Mouse (Mus musculus) spleen, postnatal 10 days (tissue): ENCODE results near the gene Fam110a.

Experiments used
- DNase-seq, 2 experiments: peaks; one replicate each; pipeline ENCODE4 v3.0.0; 2021 to 2022; ENCODE audit warnings: low spot score in 2 of 2

Fam110a gene

GRCm38 (mm10) chr2:151979470-151980354, at the start of gene Fam110a:
Gene Fam110a (minus strand): TSS chr2:151980219.
- peak; percentile 72 to 90 for DNase-seq

DNA sequence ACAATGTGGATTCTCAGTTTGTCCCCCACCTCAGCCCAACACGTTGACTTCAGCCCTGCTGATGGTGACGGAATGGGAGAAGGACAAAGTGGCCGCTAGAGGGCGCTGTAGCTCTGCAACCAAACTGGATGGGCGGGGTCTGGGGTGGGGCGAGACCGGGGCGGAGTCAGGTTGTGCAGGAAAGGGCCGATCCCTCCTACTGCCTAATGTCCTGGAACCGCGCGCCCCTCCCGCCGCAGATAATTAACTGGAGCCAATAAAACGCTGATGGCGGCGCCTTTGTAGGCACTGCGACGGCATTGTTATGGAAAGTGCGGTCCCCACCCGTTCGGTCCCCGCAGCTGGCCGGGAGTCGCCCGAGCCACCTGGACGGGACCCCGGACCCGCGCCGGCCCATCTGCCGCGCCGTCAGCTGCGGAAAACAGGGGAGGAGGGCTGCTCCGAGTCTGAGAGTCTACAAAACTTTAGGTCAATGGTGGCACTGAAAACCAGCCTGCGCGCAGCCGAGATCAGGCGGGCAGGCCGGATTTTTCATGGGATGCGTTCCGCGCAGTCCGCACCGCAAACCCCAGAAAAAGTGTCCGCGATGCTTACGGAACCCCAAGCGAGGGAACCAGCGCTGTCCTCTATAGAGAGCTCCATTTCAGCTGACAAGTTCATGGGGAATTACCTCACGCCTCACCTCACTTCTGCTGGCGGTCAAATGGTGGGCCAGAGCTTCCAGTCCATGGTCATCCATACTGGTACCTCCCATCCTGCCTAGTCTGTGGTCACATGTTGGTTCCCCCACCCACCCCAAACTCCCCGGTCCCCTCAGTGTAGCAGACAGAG, 49.4 kb upstream of the Fam110a start:
- peak; percentile 70 to 90 for DNase-seq

GRCm38 (mm10) chr2:152024883-152025422, 44.9 kb upstream of the Fam110a start:
- DNase-seq, result no peak

DNA sequence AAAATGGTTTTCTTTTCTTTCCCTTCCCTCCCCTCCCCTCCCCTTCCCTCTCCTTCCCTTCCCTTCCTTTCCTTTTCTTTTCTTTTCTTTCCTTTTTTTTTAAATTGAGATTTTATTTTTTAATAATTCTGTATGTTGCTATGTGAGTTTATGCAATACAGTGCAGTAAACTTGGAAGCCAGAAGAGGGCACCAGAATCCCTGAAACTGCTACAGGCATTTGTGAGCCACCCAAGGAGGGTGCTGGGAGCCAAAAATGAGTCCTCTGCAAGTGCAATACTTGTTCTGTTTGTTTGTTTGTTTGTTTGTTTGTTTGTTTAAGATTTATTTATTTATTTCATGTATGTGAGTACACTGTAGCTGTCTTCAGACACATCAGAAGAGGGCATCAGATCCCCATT, 42.0 kb upstream of the Fam110a start:
- DNase-seq, result no peak

DNA sequence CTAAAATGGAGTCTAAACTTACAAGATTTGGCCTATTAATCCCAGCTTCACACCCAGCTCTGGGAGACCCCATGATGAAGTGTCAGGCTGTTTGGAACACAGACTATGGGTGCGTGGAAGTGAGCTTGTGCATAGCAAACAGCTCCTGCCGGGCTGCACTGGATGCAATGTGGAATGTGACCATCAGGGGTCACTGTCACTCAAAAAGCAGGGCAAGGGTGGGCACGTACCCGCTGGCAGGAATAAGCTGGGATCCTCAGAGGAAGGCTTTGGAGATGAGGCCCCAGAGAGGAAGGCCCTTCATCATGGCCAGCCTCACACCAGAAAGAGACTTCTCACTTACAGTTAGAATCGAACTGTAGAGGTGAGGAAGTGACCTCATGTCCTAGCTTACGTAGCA, 40.2 kb upstream of the Fam110a start:
- peak in 1 of 2 experiments; percentile 59 for DNase-seq

GRCm38 (mm10) chr2:152016666-152017065, 36.6 kb upstream of the Fam110a start:
- DNase-seq, result no peak

- no peak for DNase-seq
These were observed 36.0 kb upstream of the Fam110a start for GRCm38 (mm10) chr2:152015997-152016396.

GRCm38 (mm10) chr2:152012701-152013100, 32.7 kb upstream of the Fam110a start:
- DNase-seq, result no peak

DNA sequence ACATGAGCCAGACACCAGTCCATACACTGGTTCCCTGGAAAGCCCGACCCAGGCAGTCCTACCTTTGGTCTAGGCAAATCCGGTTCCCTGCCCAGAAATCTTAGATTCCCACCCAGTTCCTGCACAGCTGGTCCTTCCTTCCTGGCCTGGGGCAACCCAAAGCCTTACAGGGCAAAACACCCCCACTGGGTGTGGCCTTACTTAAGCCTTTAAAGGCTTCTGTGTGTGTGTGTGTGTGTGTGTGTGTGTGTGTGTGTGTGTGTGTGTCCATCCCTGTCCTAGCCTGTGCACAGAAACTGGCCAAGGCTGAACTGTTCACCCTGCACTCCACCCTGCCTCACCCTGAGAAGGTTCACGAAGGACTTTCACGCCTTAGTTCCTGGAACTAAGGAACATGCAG, 32.2 kb upstream of the Fam110a start:
- DNase-seq, result no peak

- no peak for DNase-seq
These were observed 31.7 kb upstream of the Fam110a start for GRCm38 (mm10) chr2:152011724-152012123.

DNA sequence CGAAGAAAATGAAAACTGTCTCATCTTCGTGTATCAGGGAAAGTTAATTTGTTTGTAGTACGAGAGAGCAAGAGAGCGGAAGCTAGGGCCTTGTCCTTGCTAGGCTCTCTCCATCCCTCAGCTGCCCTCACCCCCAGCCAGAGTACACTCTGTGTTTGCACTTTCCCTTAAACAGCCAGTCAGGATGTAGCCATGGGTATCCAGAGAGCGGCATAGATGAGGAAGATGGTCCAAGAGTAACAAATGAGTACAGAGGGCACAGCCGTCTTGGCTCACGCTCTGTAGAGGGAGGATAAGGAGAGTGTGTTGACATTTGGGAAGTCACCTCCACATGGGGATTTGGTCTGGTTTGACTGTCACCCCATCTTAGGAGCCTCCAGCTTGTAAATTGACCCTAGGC, 30.6 kb upstream of the Fam110a start:
- no peak for DNase-seq

DNA sequence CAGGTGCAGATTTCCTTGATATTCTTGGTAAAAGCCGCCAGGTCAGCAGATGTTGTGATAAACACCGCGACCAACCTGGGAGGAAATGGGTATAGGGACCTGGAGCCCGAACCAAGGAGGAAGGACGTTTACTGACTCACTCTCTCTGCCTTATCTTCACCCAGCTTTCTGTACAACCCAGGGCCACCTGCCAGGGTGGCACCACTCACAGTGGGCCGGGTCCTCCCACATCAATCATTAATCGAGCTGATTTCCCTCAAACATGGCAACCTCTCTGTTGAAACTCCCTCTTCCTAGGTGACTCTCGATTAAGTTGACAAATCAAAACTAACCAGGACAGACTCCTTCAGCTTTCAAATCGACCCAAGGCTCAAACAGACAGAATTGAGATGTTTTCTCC, 30.2 kb upstream of the Fam110a start:
- DNase-seq, result no peak

GRCm38 (mm10) chr2:152009061-152009779, 29.2 kb upstream of the Fam110a start:
- DNase-seq, result no peak

DNA sequence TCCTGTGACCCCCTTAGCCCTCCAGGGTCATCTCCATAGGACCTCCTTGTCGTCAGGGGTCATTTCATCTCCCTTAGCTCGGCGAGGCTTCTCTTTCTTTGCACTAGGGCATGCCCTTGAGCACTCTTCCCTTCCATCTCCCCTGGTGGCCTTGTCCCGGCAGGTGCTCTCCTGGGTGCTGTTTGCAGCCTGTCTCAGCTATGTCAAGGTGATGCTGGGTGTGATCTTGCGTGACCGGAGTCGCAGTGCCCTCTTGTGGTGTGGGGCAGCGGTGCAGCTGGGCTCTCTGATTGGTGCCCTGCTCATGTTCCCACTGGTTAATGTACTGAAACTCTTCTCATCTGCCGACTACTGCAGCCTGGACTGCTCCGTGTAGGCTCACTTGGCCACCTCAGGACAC, 27.8 kb upstream of the Fam110a start:
- peak in 1 of 2 experiments; percentile 33 for DNase-seq

DNA sequence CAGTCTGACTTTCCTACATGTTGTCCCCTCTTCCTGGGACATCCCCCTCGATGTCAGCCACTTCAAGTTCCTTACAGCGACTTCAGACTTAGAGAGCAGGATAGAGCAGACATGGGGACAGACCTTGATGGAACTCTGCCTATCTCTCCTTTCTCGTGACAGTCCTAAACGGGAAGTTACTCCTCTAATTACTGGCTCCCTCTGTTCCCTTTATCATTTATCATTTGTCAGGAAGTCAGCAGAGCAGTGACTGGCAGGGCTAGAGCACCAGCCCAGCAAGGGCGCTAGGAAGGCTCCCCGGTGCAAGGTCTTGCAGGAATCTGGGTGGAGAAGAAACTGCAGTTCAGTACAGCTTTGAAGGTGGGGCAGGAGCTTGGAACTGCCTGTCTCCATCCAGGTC, 22.5 kb upstream of the Fam110a start:
- no peak for DNase-seq

DNA sequence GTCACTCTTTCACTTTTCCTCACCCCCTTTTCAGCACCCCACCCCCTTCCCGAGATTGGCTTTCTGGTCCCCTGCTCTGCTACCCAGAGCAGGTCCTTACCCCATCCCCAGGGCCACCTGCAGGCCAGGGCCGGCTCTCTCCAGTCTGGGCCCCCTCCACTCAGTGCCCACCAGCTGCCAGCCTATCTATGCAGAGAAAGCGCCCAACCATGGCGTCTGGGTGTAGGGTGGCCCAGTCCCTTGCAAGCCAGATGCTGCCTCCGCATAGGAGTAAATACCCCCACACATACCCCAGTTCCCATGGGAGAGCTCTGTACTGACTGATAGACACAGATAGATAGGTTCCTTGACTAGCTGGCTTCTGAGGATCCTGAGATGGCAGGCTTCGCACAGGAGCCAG, 20.7 kb upstream of the Fam110a start:
- peak in 1 of 2 experiments; percentile 35 for DNase-seq

GRCm38 (mm10) chr2:152000291-152000679, 20.3 kb upstream of the Fam110a start:
- no peak for DNase-seq

DNA sequence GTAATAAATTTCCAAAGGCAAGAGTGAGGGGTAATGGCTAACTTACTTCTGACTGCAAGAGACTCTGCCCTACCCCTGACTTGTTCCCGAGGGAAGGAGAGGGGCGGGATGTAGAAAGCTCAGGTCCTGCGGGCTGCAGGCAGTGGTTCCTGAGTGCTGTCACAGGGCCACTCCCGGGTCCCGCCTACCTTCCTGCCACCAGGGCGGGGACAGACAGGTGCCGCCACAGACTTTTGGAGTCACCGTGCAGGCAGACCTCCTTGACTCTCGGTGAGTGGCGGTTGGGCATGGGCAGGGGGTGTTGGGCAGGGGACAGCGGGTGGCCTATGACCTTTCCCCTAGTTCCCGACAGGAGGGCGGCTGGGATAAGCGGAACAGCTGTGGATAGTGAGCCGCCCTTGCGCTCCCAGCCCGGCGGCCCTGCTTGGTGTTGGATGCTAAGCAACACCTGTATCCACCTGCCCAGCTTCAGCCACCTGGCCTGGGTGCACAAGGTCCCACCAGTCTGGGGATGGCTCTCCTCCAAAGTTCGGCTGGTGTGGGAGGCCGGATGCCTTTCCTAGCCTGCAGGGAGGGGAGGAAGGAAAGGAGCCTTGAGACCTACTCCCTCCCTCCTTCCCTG, 19.8 kb upstream of the Fam110a start:
- no peak for DNase-seq

GRCm38 (mm10) chr2:151998932-151999331, 18.9 kb upstream of the Fam110a start:
- DNase-seq, result no peak

DNA sequence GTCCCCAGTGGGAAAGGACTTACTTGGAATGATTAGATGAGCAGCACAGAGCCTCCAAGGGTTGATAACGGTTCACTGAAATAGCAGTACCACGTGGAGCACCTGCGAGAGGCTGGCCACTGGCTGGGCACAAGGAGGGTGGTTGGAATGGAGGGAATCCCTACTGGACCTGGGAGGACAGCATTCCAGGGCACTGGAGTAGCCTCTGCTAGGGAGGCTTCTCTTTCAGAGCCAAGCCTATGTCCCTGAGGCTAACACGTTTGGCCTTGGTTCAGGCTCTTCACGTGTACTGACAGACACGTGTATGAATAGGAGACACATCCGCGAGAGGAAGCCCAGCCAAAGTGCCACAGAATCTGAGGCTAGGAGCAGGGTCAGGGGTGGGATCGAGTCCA, 18.5 kb upstream of the Fam110a start:
- no peak for DNase-seq

DNA sequence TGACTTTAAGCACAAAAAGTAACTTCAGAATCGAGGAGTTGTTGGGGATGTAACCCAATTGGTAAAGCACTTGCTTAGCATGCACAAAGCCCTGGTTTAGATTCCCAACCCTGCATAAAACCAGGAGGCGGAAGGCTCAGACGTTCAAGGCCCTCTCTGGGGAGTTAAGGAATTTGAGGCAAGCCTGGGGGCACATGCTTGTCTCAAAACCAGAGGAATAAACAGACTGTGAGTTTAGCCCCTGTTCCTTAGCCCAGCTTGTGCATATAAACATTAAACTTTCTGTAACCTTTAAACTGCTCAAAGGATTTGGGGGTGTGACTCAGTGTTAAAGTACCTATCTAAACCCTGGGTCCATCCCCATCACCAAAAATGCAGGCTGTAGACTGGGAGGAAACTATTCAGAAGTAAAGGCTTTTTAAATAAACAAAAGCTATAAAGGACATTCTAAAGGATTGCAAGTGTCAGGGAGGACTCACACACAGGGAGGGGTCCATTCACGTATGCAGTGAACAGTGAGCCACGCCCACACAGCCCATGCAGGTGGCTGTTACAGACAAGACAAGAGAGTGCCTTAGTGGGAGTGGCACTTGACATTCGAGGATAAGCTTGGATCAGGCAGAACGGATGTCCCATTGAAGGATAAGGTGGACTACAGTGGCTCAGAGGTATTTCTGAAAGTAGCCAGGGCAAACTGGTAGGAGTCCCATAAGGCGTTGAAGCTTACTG, 17.9 kb upstream of the Fam110a start:
- DNase-seq, result no peak
